Comparison of ENCODE assay signal across 8 mouse cellular contexts in the genomic region with DNA sequence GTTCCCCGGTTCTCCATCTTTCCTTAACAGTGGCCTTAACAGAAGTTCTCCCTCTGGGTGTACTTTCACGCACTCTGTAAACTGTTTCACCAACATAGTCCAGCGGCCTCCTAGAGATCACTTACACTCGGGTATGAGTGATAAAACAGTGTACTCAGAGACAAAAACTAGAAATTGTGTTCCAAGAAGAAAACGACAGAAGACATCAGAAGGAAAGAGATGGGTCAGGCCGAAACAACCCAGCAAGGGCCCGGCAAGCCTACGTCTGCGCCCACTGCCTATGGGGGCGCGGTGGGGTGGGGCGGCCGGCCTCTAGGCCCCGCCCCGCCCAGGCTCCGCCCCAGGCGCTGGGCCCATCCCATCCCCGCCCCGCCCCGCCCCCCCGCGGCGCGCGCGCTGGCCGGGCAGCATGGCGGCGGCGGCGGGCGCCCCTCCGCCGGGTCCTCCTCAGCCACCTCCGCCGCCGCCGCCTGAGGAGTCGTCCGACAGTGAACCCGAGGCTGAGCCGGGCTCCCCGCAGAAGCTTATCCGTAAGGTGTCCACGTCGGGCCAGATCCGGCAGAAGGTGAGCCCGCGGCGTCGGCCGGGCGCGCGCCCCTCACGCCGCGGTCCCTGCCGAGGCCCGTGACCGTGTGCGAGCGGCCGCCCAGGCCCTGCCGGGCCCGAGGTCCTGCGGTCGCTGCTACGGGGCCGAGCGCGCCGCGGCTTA. TPM values are rescaled to one million over a fixed set of nuclear protein-coding genes. Genes with fewer than 3 reads are reported as not detected.
DNase-seq lines count a peak whose midpoint lies in the region; ATAC-seq and TF ChIP-seq lines count a peak whose summit lies in the region.

TSS of gene Dgkd (plus strand) at position 396 of the 709 bp plus-strand sequence.

- peak within 1 kb of the TSS; percentile 72 for H3K4me3 ChIP-seq in C2C12 (ENCODE audit: insufficient read depth, poor library complexity, severe bottlenecking)
- peak within 1 kb of the TSS; percentile 98 for H3K4me3 ChIP-seq in embryonic facial prominence, embryonic 12.5 days
- peak within 1 kb of the TSS; percentile 94 for H3K4me3 ChIP-seq in midbrain, postnatal 0 days (ENCODE audit: low read depth, low read length)

- ATAC-seq in embryonic facial prominence, embryonic 12.5 days (ENCODE audit: insufficient number of reproducible peaks, insufficient read depth, low FRiP score, low TSS enrichment), result peak; percentile 92
- peak; percentile 90 for ATAC-seq in midbrain, postnatal 0 days (ENCODE audit: low FRiP score)

- H3K9ac ChIP-seq in embryonic facial prominence, embryonic 12.5 days, result peak within 1 kb of the TSS; percentile 97
- H3K9ac ChIP-seq in midbrain, postnatal 0 days (replicated peaks; ENCODE audit: low read length, poor library complexity, severe bottlenecking), result peak within 1 kb of the TSS; percentile 91

- peak within 1 kb of the TSS; percentile 87 for H3ac ChIP-seq in C2C12 (ENCODE audit: control insufficient read depth, insufficient read length, low read depth)

- no peaks in the 10 kb centered on the region for H3K27me3 ChIP-seq in C2C12 (ENCODE audit: control insufficient read depth, insufficient read depth, insufficient read length)
- no peaks in the 10 kb centered on the region for H3K27me3 ChIP-seq in embryonic facial prominence, embryonic 12.5 days
- no peaks in the 10 kb centered on the region for H3K27me3 ChIP-seq in midbrain, postnatal 0 days (ENCODE audit: insufficient read depth, low read length)

- under 1% methylated on average over 57 of the region's 74 CpGs for WGBS in embryonic facial prominence, embryonic 12.5 days
- WGBS in midbrain, postnatal 0 days, result 1% methylated on average over 34 of the region's 74 CpGs

- H3K9me3 ChIP-seq in embryonic facial prominence, embryonic 12.5 days, result no peaks in the 10 kb centered on the region
- no peaks in the 10 kb centered on the region for H3K9me3 ChIP-seq in midbrain, postnatal 0 days (ENCODE audit: low read length)

- peak within 1 kb of the TSS; percentile 75 for H3K27ac ChIP-seq in embryonic facial prominence, embryonic 12.5 days
- H3K27ac ChIP-seq in midbrain, postnatal 0 days (ENCODE audit: low read depth, low read length), result peak within 1 kb of the TSS; percentile 82

- H3K79me2 ChIP-seq in C2C12 (ENCODE audit: control insufficient read depth, insufficient read depth), result peaks cover 49% of the 10 kb centered on the region

- H3K4me2 ChIP-seq in embryonic facial prominence, embryonic 12.5 days (replicated peaks), result peak within 1 kb of the TSS; percentile 95
- H3K4me2 ChIP-seq in midbrain, postnatal 0 days (ENCODE audit: low read depth, low read length, poor library complexity, severe bottlenecking), result peak within 1 kb of the TSS; percentile 90

- H3K4me1 ChIP-seq in embryonic facial prominence, embryonic 12.5 days, result peaks cover 25% of the 10 kb centered on the region
- peaks cover 10% of the 10 kb centered on the region for H3K4me1 ChIP-seq in midbrain, postnatal 0 days (ENCODE audit: insufficient read depth, low read length)

- DNase-seq in adrenal gland, postnatal 4 days (ENCODE audit: low spot score in 2 of 2), result peak; percentile 55 to 56
- DNase-seq in heart, adult 8-10 months (ENCODE audit: low spot score), result no peak
- DNase-seq in kidney, adult 8-10 months, result peak; percentile 29 to 49
- peak; percentile 88 for DNase-seq in liver
- DNase-seq in midbrain, postnatal 0 days (ENCODE audit: low spot score), result peak; percentile 89
- DNase-seq in spleen, postnatal 14 days (ENCODE audit: low spot score in 2 of 2), result peak; percentile 54 to 70

- H3K79me3 ChIP-seq in C2C12 (ENCODE audit: low read depth), result peaks cover 42% of the 10 kb centered on the region

- H3K36me3 ChIP-seq in C2C12 (ENCODE audit: control insufficient read depth, insufficient read depth), result no peaks in the 10 kb centered on the region
- no peaks in the 10 kb centered on the region for H3K36me3 ChIP-seq in embryonic facial prominence, embryonic 12.5 days
- H3K36me3 ChIP-seq in midbrain, postnatal 0 days (ENCODE audit: insufficient read depth, low read length), result no peaks in the 10 kb centered on the region

- no peak for TF ChIP-seq CTCF in C2C12 (IDR thresholded peaks at IDR 0.05; ENCODE audit: control insufficient read depth, insufficient read depth, insufficient read length)
- peak; percentile 6; the same call in 1 of the 2 replicates for TF ChIP-seq CTCF in midbrain, postnatal 0 days (IDR thresholded peaks at IDR 0.05)

TF ChIP-seq in C2C12, 6 proteins besides CTCF, POLR2A, EP300 and RAD21:
- TF ChIP-seq MYOD1 (IDR thresholded peaks at IDR 0.05; ENCODE audit: control insufficient read depth, insufficient read length, low read depth), result no peak
- no peak for TF ChIP-seq FOSL1 (IDR thresholded peaks at IDR 0.05; ENCODE audit: insufficient read depth, low read length, poor library complexity, severe bottlenecking)
- no peak for TF ChIP-seq MYOG (IDR thresholded peaks at IDR 0.05; ENCODE audit: control insufficient read depth, extremely low read depth, insufficient read length)
- no peak for TF ChIP-seq USF1 (IDR thresholded peaks at IDR 0.05; ENCODE audit: low read depth)
- no peak for TF ChIP-seq CEBPB (IDR thresholded peaks at IDR 0.05; ENCODE audit: low read depth)
- no peak for TF ChIP-seq MAX (IDR thresholded peaks at IDR 0.05)

RNA-seq across cellular contexts. Expression of gene Dgkd, which starts in this region (rescaled TPM):
- polyA plus RNA-seq in C2C12 (2012; fragmentation: generic; extraction: Trizol), result 20.4 TPM
- 10 to 100 TPM; 63.1 to 64.2 TPM for total RNA-seq in adrenal gland, postnatal 4 days (2021)
- 37.7 and 37.9 TPM in 2 replicates for polyA plus RNA-seq in embryonic facial prominence, embryonic 12.5 days (2016; fragmentation: Nextera tagmentation; extraction: Ambion mirVana)
- 10 to 100 TPM; 33.5 to 43.2 (median 42.0) TPM for total RNA-seq in heart, adult 8-10 months (2022)
- total RNA-seq in midbrain, postnatal 0 days (2014; rRNA removed), result 75.1 and 77.5 TPM in 2 replicates
- 36.6 and 38.2 TPM in 2 replicates for polyA plus RNA-seq in midbrain, postnatal 0 days (2015; fragmentation: Nextera tagmentation; extraction: Ambion mirVana)
